Mouse (Mus musculus): Measurements from ENCODE around the gene Carmil1. TPM values are rescaled to one million over a fixed set of nuclear protein-coding genes. Genes with fewer than 3 reads are reported as not detected.

The Carmil1 gene
- polyA plus RNA-seq, 1 experiment from 2014 or later = 51.7 TPM

Other genes with a start within 250 kb of the Carmil1 start
- gene Cmah, start 46.6 kb upstream of the Carmil1 start, polyA plus RNA-seq (2015; fragmentation: Nextera tagmentation; extraction: Ambion mirVana) = 0.39 and 0.77 TPM in 2 replicates

Measured in lung, embryonic 16.5 days (tissue).